Mouse (Mus musculus): ENCODE data around the gene Arnt2.

Arnt2 gene

GRCm38 (mm10) chr7:84287226-84287587 is 122.8 kb downstream of the Arnt2 start:
- no peak for DNase-seq (ENCODE audit: low spot score in 2 of 2)

DNA sequence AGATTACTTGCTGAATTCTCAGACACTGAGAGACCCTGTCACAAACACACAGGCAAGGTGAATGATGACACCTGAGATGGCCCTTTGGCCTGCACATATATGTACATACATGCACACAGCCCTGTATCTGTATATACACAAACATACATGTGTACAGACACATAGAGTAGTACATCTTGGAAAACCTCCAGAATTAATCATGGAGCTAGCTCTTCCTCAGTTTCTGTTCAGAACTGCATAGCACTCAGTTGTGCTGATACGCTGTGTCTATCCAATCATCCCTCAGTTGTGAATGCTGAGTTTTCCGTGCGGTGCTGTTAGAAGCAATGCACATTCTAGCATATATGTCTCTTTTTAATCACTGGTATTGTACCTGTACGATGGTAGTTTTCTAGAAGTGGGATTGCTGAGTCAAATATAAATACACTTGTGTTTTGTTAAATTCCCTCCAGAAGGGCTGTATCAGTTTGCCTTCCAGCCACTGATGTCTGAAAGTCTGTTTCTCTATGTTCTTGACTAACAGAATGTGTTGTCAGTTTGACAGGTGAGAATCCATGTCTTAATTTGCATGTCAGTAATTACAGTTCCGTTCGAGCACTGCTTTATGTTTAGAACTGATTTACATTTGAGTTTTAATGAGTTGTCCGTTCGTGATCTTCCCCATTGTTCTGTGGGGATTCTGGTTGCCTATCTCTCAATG is 123.3 kb downstream of the Arnt2 start:
- no peak for DNase-seq (ENCODE audit: low spot score in 2 of 2)

DNA sequence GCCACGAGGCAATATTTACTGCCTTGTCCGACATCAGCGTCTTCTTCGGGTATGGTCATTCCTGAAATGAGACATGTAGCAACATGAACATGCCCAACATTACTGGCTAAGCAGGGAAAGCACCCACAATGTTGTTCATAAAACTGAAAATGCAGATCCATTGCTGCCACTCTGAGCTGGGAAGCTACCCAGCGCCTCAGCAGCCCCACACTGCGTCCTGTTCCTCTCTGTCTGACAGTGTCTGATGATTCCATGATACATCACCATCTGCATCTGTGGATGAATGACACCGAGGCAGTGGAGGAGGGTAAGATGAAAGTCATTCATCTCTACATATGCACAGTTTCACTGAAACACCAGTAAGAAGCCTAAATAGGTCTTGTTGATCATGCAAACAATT is 124.2 kb downstream of the Arnt2 start:
- DNase-seq (ENCODE audit: low spot score in 2 of 2): no peak

DNA sequence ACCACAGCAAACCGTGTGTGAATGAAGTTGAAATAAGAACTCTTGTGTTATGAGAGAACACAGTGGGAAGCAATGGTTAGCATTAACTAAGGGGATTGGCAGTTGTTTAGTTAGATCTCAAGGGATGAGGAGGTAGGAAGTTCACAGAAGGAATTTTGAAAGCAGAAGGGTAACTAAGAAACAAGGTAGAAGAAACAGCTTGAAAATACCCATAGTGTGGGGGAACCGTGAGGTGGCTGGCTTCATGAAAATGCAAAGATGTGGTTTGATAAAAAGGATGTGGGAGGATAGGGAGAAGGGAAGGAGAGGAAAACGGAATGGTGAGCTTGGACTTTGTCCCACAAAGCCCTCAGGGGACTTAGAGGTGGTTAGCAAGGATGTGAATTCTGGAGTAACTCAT is 125.0 kb downstream of the Arnt2 start:
- DNase-seq (ENCODE audit: low spot score in 2 of 2): no peak

- DNase-seq (ENCODE audit: low spot score in 2 of 2): no peak
Measured at GRCm38 (mm10) chr7:84282231-84282630, 127.7 kb downstream of the Arnt2 start.

GRCm38 (mm10) chr7:84279231-84279630 is 130.7 kb downstream of the Arnt2 start:
- no peak for DNase-seq (ENCODE audit: low spot score in 2 of 2)

DNA sequence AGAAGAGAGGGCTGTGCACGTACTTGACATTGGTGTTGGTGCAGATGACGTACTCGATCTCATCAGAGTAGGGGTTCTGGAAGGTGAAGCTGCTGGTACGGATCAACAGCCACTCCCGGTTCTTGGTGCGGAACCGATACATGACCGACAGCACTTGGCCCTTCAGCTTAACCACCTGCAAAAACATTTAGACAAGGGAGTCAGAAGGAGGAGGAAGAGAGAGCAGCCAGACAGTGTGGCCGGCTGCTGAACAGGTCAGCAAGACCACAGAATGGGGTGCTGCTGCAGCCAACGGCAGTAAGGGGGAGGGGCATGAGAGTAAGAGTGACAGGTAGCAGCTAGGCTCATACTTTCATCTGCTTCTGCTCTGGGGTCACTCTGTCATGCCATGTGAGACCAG is 134.7 kb downstream of the Arnt2 start:
- no peak for DNase-seq (ENCODE audit: low spot score in 2 of 2)

DNA sequence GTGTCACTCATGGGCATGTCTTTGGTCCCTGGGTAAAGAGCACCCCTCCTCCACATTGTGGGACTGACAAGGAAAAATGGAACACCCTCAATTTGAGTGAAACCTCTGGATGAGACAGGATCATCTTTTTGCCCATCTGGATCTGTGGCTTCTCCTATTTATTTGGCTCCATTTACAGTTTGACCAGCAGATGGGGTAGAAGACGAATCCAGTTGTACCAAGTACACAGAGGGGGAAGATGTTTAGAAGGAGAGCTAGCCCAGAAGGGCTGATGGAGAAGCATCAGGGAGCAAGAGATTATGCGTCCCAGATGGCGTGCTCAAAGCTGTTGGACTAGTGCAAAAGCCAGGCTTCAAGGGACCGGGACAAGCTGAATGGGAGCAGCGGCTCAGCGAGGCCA is 136.0 kb downstream of the Arnt2 start:
- DNase-seq (ENCODE audit: low spot score in 2 of 2): no peak

DNA sequence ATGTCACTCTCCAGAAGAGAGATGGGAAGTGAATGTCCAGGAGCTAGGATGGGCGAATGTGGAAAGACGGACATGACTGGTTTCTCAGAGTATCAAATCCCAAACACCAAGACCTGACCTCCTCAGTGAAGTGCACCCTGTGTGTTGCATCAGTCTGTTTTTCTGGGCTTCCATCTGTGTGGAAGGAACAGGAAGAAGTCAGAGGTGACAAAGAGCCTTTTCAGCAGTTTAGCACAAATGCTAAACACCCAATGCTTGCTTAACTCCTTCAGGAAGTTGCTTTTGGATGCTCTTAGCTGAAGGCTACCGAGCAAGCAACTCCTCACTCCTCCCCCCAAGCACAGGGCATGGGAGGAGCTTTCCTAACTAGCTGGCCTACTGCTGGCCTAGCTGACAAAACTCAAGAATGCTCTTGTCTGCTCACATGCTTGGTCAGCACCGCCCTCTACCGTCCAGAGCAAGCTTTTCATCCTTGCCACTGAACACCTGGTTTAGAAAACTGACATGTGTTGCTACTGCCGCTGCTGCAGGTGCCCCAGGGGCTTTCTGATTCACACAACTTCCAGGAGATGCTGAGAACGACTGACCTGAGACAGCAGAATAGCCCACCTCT is 137.7 kb downstream of the Arnt2 start:
- DNase-seq (ENCODE audit: low spot score in 2 of 2): peak; percentile 68 to 80

DNA sequence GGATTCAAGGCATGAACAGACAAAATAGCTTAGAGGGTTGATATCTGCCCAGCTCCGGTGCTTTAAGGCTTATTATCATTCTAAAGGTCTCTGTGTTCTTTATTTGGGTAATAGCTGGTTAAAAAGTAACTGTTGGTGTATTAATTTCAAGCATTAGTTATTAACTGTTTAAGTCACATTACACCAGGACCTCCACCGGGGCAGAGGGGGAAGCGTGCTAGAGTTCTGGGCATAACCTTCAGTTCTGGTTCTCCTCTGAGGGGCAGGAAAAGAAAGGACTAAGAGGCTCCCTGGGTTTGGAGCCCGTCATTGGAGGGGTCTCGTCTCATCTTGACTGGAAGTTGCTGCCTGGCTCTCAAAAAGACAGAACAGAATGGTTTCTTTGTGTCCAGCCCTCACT is 138.5 kb downstream of the Arnt2 start:
- no peak for DNase-seq (ENCODE audit: low spot score in 2 of 2)

DNA sequence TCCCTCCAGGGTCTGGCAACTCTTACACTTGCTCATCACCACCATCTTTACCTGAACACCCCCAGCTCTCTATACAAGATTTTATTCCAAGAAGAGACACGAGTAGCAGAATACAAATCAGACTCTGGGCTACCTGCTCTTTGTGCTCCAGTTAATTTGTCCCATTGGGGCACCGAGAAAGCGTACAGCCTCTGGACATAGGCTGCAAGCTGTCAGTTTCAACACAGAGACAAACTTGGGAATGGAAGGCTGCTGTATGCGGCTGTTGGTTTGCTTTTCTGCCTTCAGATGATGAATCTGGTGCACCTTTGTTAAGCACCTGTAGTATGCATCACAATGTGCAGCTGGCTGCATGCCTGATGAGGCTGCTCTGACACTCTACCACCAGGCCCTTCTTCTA is 146.5 kb downstream of the Arnt2 start:
- DNase-seq (ENCODE audit: low spot score in 2 of 2): no peak

GRCm38 (mm10) chr7:84261341-84261740 is 148.6 kb downstream of the Arnt2 start:
- no peak for DNase-seq (ENCODE audit: low spot score in 2 of 2)

- DNase-seq (ENCODE audit: low spot score in 2 of 2): no peak
Measured at GRCm38 (mm10) chr7:84260401-84260800, 149.6 kb downstream of the Arnt2 start.

- no peak for DNase-seq (ENCODE audit: low spot score in 2 of 2)
Measured at GRCm38 (mm10) chr7:84259309-84259985, 150.5 kb downstream of the Arnt2 start.

DNA sequence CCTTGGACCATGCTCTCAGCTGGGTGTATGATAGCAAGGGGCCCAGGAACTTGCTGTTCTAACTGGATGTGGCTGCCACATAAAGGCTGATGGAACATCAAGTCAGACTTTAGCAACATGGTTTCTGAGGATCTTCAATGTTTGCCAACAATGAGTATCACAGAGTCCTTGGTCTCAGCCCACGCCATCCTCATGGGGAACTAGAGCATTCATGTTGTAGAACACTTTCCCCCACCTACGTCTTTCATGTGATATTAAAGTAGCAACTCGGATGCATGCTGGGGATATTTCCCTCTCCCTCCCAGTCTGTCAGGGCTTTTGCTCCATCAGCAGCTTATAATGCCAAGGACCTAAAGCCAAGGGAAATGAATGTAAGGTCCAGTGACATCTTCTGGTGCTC is 153.3 kb downstream of the Arnt2 start:
- DNase-seq (ENCODE audit: low spot score in 2 of 2): no peak

DNA sequence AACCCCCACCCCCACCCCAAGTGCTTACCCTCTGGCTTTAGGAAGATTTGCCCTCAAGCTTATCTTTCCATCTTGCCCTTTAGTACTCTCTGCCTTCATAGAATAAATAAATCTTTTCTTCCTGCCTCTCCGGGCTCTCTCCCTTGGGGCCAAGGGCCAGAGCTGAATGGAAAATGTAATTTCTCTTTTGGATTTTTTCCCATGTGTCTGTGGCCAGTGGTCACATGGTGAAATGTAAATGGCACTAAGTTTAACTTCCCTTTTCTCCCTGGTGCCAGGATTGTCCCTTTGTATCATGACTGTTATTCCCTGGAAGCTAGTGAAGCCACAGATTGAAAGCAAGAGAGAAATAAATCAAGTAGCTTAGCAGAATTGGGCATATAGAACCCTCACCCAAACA is 153.7 kb downstream of the Arnt2 start:
- DNase-seq (ENCODE audit: low spot score in 2 of 2): no peak

DNA sequence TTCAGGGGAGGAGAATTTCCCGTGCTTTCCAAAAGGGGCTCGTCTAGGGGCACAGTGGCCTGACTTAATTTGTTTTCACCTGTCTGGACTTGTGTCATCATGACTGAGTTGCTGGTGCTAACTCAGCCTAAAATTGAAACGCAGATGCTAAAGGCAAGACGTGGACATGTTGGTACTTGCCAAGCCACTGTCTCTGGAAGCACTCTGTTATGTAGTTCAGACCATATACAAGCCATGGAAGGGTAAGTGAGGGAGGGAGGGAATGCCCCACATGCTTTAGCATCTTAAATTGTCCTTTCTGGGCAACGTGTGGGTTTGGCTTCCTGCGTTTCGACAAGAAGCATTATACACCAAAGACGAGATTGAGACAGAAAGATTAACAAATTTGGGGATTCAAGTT is 155.1 kb downstream of the Arnt2 start:
- DNase-seq (ENCODE audit: low spot score in 2 of 2): no peak

DNA sequence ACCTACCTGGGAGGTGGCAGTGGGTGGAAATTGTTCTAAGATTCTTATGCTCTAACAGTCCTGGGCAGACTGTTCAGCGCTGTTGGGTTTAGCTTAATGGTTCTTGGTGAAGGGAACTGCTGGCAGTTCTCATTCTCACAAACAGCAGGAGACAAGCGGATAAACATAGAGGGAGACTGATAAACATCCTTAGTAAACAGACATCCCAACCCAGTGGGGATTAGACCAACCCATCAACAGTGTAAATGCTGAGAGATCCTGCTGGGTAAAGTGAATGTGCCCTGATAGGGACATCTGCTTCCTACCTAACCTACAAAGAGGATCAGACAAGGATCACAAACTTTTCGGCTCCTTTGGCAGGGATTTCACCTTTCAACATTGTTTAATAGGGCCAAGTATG is 155.7 kb downstream of the Arnt2 start:
- no peak for DNase-seq (ENCODE audit: low spot score in 2 of 2)

DNA sequence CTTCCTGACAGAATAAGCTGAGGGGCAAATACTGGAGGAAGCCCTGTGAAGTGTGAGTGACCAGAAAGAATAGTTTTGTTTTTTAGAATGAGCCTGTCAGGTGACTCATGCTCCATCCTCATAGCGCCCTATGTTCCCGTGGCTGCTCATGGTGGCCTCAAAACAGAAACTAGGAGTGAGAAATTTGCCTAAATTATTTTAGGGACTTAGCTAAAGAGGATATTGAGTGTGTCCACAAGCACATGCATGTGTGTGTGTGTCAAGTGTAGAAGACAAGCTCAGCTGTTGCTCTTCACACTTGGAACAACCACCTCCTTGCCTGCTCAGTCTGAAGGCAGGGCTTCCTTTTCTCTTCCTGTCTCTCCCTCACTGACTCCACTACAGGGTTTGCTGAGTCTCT is 158.3 kb downstream of the Arnt2 start:
- no peak for DNase-seq (ENCODE audit: low spot score in 2 of 2)

GRCm38 (mm10) chr7:84250736-84251135 is 159.2 kb downstream of the Arnt2 start:
- DNase-seq (ENCODE audit: low spot score in 2 of 2): no peak

GRCm38 (mm10) chr7:84249951-84250350 is 160.0 kb downstream of the Arnt2 start:
- DNase-seq (ENCODE audit: low spot score in 2 of 2): no peak

GRCm38 (mm10) chr7:84249381-84249780 is 160.6 kb downstream of the Arnt2 start:
- DNase-seq (ENCODE audit: low spot score in 2 of 2): no peak

GRCm38 (mm10) chr7:84247960-84248665 is 161.9 kb downstream of the Arnt2 start:
- no peak for DNase-seq (ENCODE audit: low spot score in 2 of 2)

Data from thymus, postnatal 10 days (tissue).